ENCODE assay signal across 7 mouse cellular contexts in the genomic region with DNA sequence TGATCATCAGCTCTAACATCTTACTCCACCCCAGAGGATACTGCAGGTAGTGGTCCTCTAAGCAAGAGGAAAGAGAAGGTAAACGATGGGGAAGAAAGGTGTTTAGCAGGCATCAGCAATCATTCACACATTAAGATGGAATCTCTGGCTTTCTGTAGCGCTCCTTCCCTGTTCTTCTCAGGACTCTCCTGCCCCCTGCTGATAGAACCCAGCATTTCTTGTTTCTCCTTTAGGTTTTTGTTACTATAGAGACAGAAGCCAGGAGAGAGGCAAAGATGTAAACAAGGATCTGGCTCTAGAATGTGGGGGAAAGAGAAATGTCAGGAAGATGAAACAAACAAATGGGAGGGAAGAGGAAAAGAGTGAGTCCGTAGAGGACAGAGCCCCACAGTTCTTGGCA. TPM values are rescaled to one million over a fixed set of nuclear protein-coding genes. Genes with fewer than 3 reads are reported as not detected.
DNase-seq lines count a peak whose midpoint lies in the region; ATAC-seq and TF ChIP-seq lines count a peak whose summit lies in the region.

No protein-coding gene starts in this region.

- TF ChIP-seq EP300 in MEL (IDR thresholded peaks at IDR 0.05; ENCODE audit: low read depth in 1 of 2, low read length in 2 of 2): no peak

- no peak; the same call in 1 of the 2 replicates for TF ChIP-seq RAD21 in MEL (IDR thresholded peaks at IDR 0.05; ENCODE audit: low read depth, low read length)

- DNase-seq in 416B (ENCODE audit: low read depth) (peak; percentile 19), MEL (ENCODE audit: low read depth, low spot score) (peak; percentile 3)
- DNase-seq in cerebellum, postnatal 36 days: peak; percentile 37 to 58
- peak; percentile 48 to 75 for DNase-seq in layer of hippocampus, postnatal 25 days (ENCODE audit: extremely low spot score in 1 of 2, low spot score in 1 of 2)
- peak; percentile 81 for DNase-seq in midbrain, embryonic 14.5 days
- DNase-seq in thymus, postnatal 25 days: no peak

- no peak overlapping the region for H3K9ac ChIP-seq in MEL (ENCODE audit: control insufficient read depth, low read depth, low read length, poor library complexity, severe bottlenecking)
- H3K9ac ChIP-seq in hindbrain, embryonic 12.5 days: no peak overlapping the region
- H3K9ac ChIP-seq in midbrain, embryonic 14.5 days (replicated peaks; ENCODE audit: low read length): no peak overlapping the region

- no peaks in the 10 kb centered on the region for H3K9me3 ChIP-seq in MEL (replicated peaks; ENCODE audit: insufficient read depth, low read length)
- H3K9me3 ChIP-seq in hindbrain, embryonic 12.5 days (replicated peaks): no peaks in the 10 kb centered on the region
- no peaks in the 10 kb centered on the region for H3K9me3 ChIP-seq in midbrain, embryonic 14.5 days (ENCODE audit: control insufficient read depth, low read length)

- no peak for TF ChIP-seq POLR2A in MEL (IDR thresholded peaks at IDR 0.05; ENCODE audit: control insufficient read depth in 1 of 2, insufficient read depth in 1 of 2, low read depth in 1 of 2, low read length in 2 of 2, poor library complexity in 1 of 2)

- WGBS in hindbrain, embryonic 12.5 days: 17% methylated on average over 3 of the region's 3 CpGs
- WGBS in midbrain, embryonic 14.5 days: 15% methylated on average over 3 of the region's 3 CpGs

- H3K4me2 ChIP-seq in hindbrain, embryonic 12.5 days (replicated peaks): no peak overlapping the region
- H3K4me2 ChIP-seq in midbrain, embryonic 14.5 days (ENCODE audit: low read length): no peak overlapping the region

- no peaks in the 10 kb centered on the region for H3K79me2 ChIP-seq in MEL (ENCODE audit: control insufficient read depth, insufficient read depth, low read length, poor library complexity)

- 0 out of 2 replicates have a peak, but pooled peaks have one; percentile 38 for ATAC-seq in hindbrain, embryonic 12.5 days (ENCODE audit: low FRiP score)
- ATAC-seq in midbrain, embryonic 14.5 days (ENCODE audit: low FRiP score, low TSS enrichment): no peak

- H3K4me1 ChIP-seq in MEL (ENCODE audit: control insufficient read depth in 1 of 2, insufficient read depth in 2 of 2, low read length in 2 of 2): no peaks in the 10 kb centered on the region
- H3K4me1 ChIP-seq in hindbrain, embryonic 12.5 days: no peaks in the 10 kb centered on the region
- H3K4me1 ChIP-seq in midbrain, embryonic 14.5 days (ENCODE audit: control insufficient read depth, insufficient read depth, low read length): no peaks in the 10 kb centered on the region

- H3K4me3 ChIP-seq in MEL (ENCODE audit: control insufficient read depth in 1 of 2, insufficient read depth in 1 of 2, low read depth in 2 of 2, low read length in 2 of 2): no peak overlapping the region
- H3K4me3 ChIP-seq in hindbrain, embryonic 12.5 days: no peak overlapping the region
- H3K4me3 ChIP-seq in midbrain, embryonic 14.5 days (replicated peaks; ENCODE audit: low read depth, low read length): no peak overlapping the region

- H3K36me3 ChIP-seq in MEL (ENCODE audit: control insufficient read depth in 1 of 2, insufficient read depth in 2 of 2, low read length in 2 of 2): no peaks in the 10 kb centered on the region
- no peaks in the 10 kb centered on the region for H3K36me3 ChIP-seq in hindbrain, embryonic 12.5 days
- H3K36me3 ChIP-seq in midbrain, embryonic 14.5 days (ENCODE audit: control insufficient read depth, insufficient read depth, low read length): no peaks in the 10 kb centered on the region

- peak in 1 of 3 experiments; percentile 7; a peak in 1 of 6 replicates for TF ChIP-seq CTCF in MEL (IDR thresholded peaks at IDR 0.05 in 2 of 3, conservative IDR thresholded peaks at IDR 0.05 in 1 of 3; ENCODE audit: control insufficient read depth in 1 of 3, insufficient read depth in 1 of 3, low read depth in 2 of 3, low read length in 3 of 3, poor library complexity in 1 of 3, severe bottlenecking in 1 of 3)

- no peak overlapping the region for H3K27ac ChIP-seq in MEL (ENCODE audit: control insufficient read depth, low read depth, low read length)
- H3K27ac ChIP-seq in hindbrain, embryonic 12.5 days: no peak overlapping the region
- H3K27ac ChIP-seq in midbrain, embryonic 14.5 days (replicated peaks; ENCODE audit: low read depth, low read length): no peak overlapping the region

- no peaks in the 10 kb centered on the region for H3K27me3 ChIP-seq in MEL (ENCODE audit: control insufficient read depth in 1 of 2, insufficient read depth in 2 of 2, low read length in 2 of 2)
- no peaks in the 10 kb centered on the region for H3K27me3 ChIP-seq in hindbrain, embryonic 12.5 days
- H3K27me3 ChIP-seq in midbrain, embryonic 14.5 days (ENCODE audit: control insufficient read depth, insufficient read depth, low read length): no peaks in the 10 kb centered on the region

TF ChIP-seq in MEL, 35 proteins besides CTCF, POLR2A, EP300 and RAD21:
- no peak for TF ChIP-seq MAFK (IDR thresholded peaks at IDR 0.05; ENCODE audit: borderline replicate concordance, low read depth, low read length)
- TF ChIP-seq MYB (IDR thresholded peaks at IDR 0.05; ENCODE audit: low read depth, low read length): no peak
- TF ChIP-seq GABPA (IDR thresholded peaks at IDR 0.05; ENCODE audit: low read depth, low read length): no peak
- TF ChIP-seq POLR2AphosphoS2 (IDR thresholded peaks at IDR 0.05; ENCODE audit: low read length): no peak
- no peak for TF ChIP-seq USF1 (IDR thresholded peaks at IDR 0.05; ENCODE audit: low read depth, low read length)
- no peak for TF ChIP-seq ZMIZ1 (IDR thresholded peaks at IDR 0.05; ENCODE audit: low read depth, low read length)
- no peak for TF ChIP-seq ELF1 (IDR thresholded peaks at IDR 0.05; ENCODE audit: low read depth, low read length)
- TF ChIP-seq ETS1 (IDR thresholded peaks at IDR 0.05; ENCODE audit: low read depth, low read length): no peak
- TF ChIP-seq UBTF (IDR thresholded peaks at IDR 0.05; ENCODE audit: borderline replicate concordance, insufficient read depth, low read depth, low read length): no peak
- TF ChIP-seq MXI1 (IDR thresholded peaks at IDR 0.05; ENCODE audit: low read depth, low read length): no peak
- no peak for TF ChIP-seq E2F4 (IDR thresholded peaks at IDR 0.05; ENCODE audit: borderline replicate concordance, low read depth, low read length)
- no peak for TF ChIP-seq HCFC1 (IDR thresholded peaks at IDR 0.05; ENCODE audit: low read depth, low read length)
- no peak for TF ChIP-seq JUND (IDR thresholded peaks at IDR 0.05; ENCODE audit: low read depth, low read length)
- TF ChIP-seq ZKSCAN1 (IDR thresholded peaks at IDR 0.05; ENCODE audit: low read depth, low read length): no peak
- TF ChIP-seq MAX (IDR thresholded peaks at IDR 0.05; ENCODE audit: low read length): no peak
- TF ChIP-seq MYC (IDR thresholded peaks at IDR 0.05; ENCODE audit: low read depth, low read length): no peak
- no peak for TF ChIP-seq MAZ (IDR thresholded peaks at IDR 0.05; ENCODE audit: low read depth, low read length)
- no peak for TF ChIP-seq CHD1 (IDR thresholded peaks at IDR 0.05; ENCODE audit: low read depth, low read length)
- TF ChIP-seq RCOR1 (IDR thresholded peaks at IDR 0.05; ENCODE audit: low read depth, low read length): no peak
- TF ChIP-seq KAT2A (conservative IDR thresholded peaks at IDR 0.05; ENCODE audit: low read depth, low read length): no peak

RNA-seq across cellular contexts. Expression of a gene that starts 49.6 kb away (rescaled TPM):
- total RNA-seq in MEL (2012; rRNA removed): not detected in 2 replicates
- polyA plus RNA-seq in MEL (2012; ENCODE audit: insufficient read depth in 1 of 2, insufficient read length in 2 of 2, low read depth in 1 of 2, low replicate concordance in 2 of 2, missing spikeins in 1 of 2): not detected
- 16.6 and 17.5 TPM in 2 replicates for polyA plus RNA-seq in hindbrain, embryonic 12.5 days (2016; fragmentation: Nextera tagmentation; extraction: Ambion mirVana)
- 100 to 1,000 TPM; 124 to 163 TPM for total RNA-seq in layer of hippocampus, postnatal 25 days (2021)
- polyA plus RNA-seq in midbrain, embryonic 14.5 days (2014; fragmentation: Nextera tagmentation; extraction: Ambion mirVana): 52.8 and 59.2 TPM in 2 replicates

Comparison
In these comparisons a context has a peak if more than half of its experiments do, and no peak if none do; other contexts are left out.
1. RNA of a gene that starts 49.6 kb away (polyA plus RNA-seq): 52.8 to 59.2 TPM in midbrain, embryonic 14.5 days and 16.6 to 17.5 TPM in hindbrain, embryonic 12.5 days; not detected in MEL; every median in the first group is over 10 times any median in the second.